Mouse (Mus musculus): ENCODE data around the gene Phactr1. TPM values are rescaled to one million over a fixed set of nuclear protein-coding genes. Genes with fewer than 3 reads are reported as not detected.

Phactr1 gene
- polyA plus RNA-seq, 1 experiment = not detected

DNA sequence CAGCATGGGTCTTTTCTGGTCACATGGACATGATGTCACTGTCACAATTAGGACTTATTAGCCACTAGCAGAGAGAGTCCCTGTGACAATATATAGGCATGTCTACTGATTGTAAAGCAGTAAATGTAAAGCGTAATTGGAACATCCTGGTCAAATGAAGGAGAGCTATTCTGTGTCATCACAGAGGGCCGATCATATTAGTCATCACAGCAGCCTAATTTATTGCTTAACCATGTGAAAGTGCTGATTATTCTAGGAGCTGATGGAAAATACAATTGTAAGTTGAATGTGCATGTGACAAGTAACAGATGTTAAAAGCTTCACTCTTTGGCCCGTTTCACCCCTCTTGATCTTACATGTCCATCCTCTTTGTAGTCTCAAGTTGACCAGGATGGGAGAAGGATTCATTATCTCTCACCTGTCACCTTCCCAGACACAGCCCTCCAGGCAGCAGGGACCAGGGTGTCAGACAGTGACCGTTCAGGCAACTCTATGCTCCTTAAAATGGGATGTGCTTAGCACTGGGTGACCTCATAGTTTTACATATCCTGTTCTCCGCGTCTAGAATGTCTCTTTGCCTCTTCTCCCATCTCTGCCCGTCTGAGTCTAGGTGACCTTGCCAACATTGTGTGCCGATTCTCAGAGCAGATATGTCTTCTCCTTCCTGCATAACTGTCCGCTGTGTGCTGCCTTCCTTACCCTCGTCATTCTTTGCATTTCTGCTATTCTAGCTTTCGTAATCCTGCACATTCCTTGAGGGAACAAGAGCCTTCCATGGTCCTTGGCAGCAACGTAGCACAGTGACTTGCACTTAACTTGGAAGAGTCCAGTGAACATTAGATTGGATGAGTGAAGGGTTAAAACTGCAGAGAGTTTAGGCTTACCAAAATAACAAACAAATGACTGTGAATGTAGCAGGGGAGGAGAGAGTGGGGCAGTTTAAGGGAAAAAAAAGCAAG lies 209.4 kb downstream of the Phactr1 start:
- Histone ChIP-seq H3K4me3 (no peak overlapping the region), H3K27me3 (ENCODE audit: control insufficient read depth, insufficient read depth, insufficient read length) (peaks cover 4% of the 10 kb centered on the region), H3ac (ENCODE audit: control insufficient read depth, insufficient read length) (no peak overlapping the region), H3K36me3 (ENCODE audit: control insufficient read depth, insufficient read depth) (no peaks in the 10 kb centered on the region), H3K79me2 (ENCODE audit: control insufficient read depth, insufficient read depth) (no peaks in the 10 kb centered on the region), H3K4me2 (ENCODE audit: low read depth) (no peak overlapping the region)
- TF ChIP-seq TCF12 (IDR thresholded peaks at IDR 0.05; ENCODE audit: insufficient read depth, poor library complexity, severe bottlenecking) (no peak), CEBPB (IDR thresholded peaks at IDR 0.05; ENCODE audit: insufficient read depth, poor library complexity, severe bottlenecking) (no peak), MAX (IDR thresholded peaks at IDR 0.05; ENCODE audit: low read depth) (no peak), SRF (IDR thresholded peaks at IDR 0.05; ENCODE audit: control insufficient read depth, insufficient read length, low read depth) (no peak), USF1 (IDR thresholded peaks at IDR 0.05; ENCODE audit: low read depth) (no peak), POLR2A (IDR thresholded peaks at IDR 0.05; ENCODE audit: insufficient read length, low read depth) (no peak), MYOG (IDR thresholded peaks at IDR 0.05; ENCODE audit: control insufficient read depth in 1 of 3, insufficient read depth in 1 of 3, insufficient read length in 2 of 3, low read depth in 2 of 3) (no peak)

DNA sequence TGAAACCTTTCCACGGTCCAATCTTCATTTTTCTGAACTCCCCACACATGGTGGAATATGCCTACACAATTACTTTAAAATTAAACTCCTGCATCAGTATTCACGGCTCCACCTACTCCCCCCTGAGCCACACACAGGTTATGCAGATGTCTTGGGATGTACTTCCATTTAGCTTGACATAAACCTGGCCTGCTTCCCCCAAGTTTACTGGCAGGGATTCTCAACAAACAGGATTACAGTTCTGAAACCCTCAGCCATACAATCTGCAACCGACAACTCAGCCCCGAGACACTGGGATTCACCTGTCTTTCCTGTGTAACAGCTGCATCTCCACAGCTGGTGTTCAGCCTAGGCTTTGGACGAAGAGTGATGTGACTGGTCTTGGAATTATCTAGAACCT lies 210.2 kb downstream of the Phactr1 start:
- TF ChIP-seq MYOG (IDR thresholded peaks at IDR 0.05; ENCODE audit: control insufficient read depth in 1 of 3, insufficient read depth in 1 of 3, insufficient read length in 2 of 3, low read depth in 2 of 3) (no peak), USF1 (IDR thresholded peaks at IDR 0.05; ENCODE audit: low read depth) (no peak), SRF (IDR thresholded peaks at IDR 0.05; ENCODE audit: control insufficient read depth, insufficient read length, low read depth) (no peak), MYOD1 (IDR thresholded peaks at IDR 0.05; ENCODE audit: control insufficient read depth in 1 of 3, insufficient read length in 2 of 3, low read depth in 2 of 3) (no peak), MAX (IDR thresholded peaks at IDR 0.05; ENCODE audit: low read depth) (no peak), E2F4 (IDR thresholded peaks at IDR 0.05; ENCODE audit: insufficient read depth) (no peak), POLR2AphosphoS2 (IDR thresholded peaks at IDR 0.05; ENCODE audit: insufficient read length, low read depth) (no peak), CEBPB (IDR thresholded peaks at IDR 0.05; ENCODE audit: insufficient read depth, poor library complexity, severe bottlenecking) (no peak), REST (IDR thresholded peaks at IDR 0.05; ENCODE audit: insufficient read depth, insufficient read length) (no peak), POLR2A (IDR thresholded peaks at IDR 0.05; ENCODE audit: insufficient read length, low read depth) (no peak)
- no peak overlapping the region for H3K4me3 ChIP-seq

DNA sequence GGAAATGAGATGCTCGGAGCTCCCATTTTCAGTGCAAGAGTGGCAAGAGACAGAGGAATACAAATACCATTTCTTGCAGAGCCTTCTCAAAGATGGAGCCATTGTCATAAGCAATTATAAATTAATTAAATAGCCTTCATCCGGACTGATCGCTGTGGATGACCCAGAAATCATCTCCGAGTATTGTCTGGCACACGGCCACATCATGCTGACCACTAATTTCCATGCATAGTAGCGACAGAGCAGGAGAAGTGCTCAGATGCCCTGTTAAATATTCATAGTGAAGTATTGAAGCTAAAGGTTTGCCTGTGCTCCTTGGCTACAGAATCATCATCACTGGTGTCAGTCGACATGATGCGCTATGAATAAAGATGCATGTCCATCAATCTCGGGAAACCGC lies 213.6 kb downstream of the Phactr1 start:
- H3K4me2 ChIP-seq (ENCODE audit: low read depth) = no peak overlapping the region
- no peak overlapping the region for H3ac ChIP-seq (ENCODE audit: control insufficient read depth, insufficient read length)
- H3K36me3 ChIP-seq (ENCODE audit: control insufficient read depth, insufficient read depth) = no peaks in the 10 kb centered on the region
- TF ChIP-seq E2F4 (IDR thresholded peaks at IDR 0.05; ENCODE audit: insufficient read depth) (no peak), MYOD1 (IDR thresholded peaks at IDR 0.05; ENCODE audit: control insufficient read depth in 1 of 3, insufficient read length in 2 of 3, low read depth in 2 of 3) (no peak), TCF12 (IDR thresholded peaks at IDR 0.05; ENCODE audit: insufficient read depth, poor library complexity, severe bottlenecking) (no peak), CEBPB (IDR thresholded peaks at IDR 0.05; ENCODE audit: insufficient read depth, poor library complexity, severe bottlenecking) (no peak), MAX (IDR thresholded peaks at IDR 0.05; ENCODE audit: low read depth) (no peak), USF1 (IDR thresholded peaks at IDR 0.05; ENCODE audit: low read depth) (no peak), MYOG (IDR thresholded peaks at IDR 0.05; ENCODE audit: control insufficient read depth in 1 of 3, insufficient read depth in 1 of 3, insufficient read length in 2 of 3, low read depth in 2 of 3) (no peak), SRF (IDR thresholded peaks at IDR 0.05; ENCODE audit: control insufficient read depth, insufficient read length, low read depth) (no peak), POLR2A (IDR thresholded peaks at IDR 0.05; ENCODE audit: insufficient read length, low read depth) (no peak), POLR2AphosphoS2 (IDR thresholded peaks at IDR 0.05; ENCODE audit: insufficient read length, low read depth) (no peak), TCF3 (IDR thresholded peaks at IDR 0.05; ENCODE audit: insufficient read length, low read depth) (no peak), REST (IDR thresholded peaks at IDR 0.05; ENCODE audit: insufficient read depth, insufficient read length) (no peak)
- H3K79me2 ChIP-seq (ENCODE audit: control insufficient read depth, insufficient read depth) = no peaks in the 10 kb centered on the region
- no peak overlapping the region for H3K4me3 ChIP-seq
- peaks cover 4% of the 10 kb centered on the region for H3K27me3 ChIP-seq (ENCODE audit: control insufficient read depth, insufficient read depth, insufficient read length)

More for the DNA sequence above, 210.2 kb downstream of the Phactr1 start:
- no peaks in the 10 kb centered on the region for H3K36me3 ChIP-seq (ENCODE audit: control insufficient read depth, insufficient read depth)
- H3K4me2 ChIP-seq (ENCODE audit: low read depth) = no peak overlapping the region
- H3ac ChIP-seq (ENCODE audit: control insufficient read depth, insufficient read length) = no peak overlapping the region
- peaks cover 4% of the 10 kb centered on the region for H3K27me3 ChIP-seq (ENCODE audit: control insufficient read depth, insufficient read depth, insufficient read length)
- H3K79me2 ChIP-seq (ENCODE audit: control insufficient read depth, insufficient read depth) = no peaks in the 10 kb centered on the region

DNA sequence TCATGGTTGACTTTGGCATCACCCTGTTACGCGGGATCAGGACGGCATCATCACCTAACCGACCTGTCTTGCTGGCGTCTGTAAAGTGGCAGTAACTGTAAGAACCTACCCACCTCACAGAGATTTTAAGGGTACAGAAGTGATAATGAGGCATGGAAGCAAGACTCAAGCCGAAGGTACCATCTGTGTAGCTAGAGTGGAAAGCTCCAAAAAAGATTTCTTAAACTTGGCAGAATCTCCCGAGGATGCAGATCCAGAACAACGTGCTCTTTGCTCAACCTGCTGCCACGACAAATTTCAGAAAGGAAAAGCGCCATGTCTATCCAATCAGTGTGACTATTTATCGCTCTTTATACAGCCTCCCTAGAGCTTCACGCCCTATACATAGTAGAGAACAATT lies 214.2 kb downstream of the Phactr1 start:
- Histone ChIP-seq H3K4me2 (ENCODE audit: low read depth) (no peak overlapping the region), H3ac (ENCODE audit: control insufficient read depth, insufficient read length) (no peak overlapping the region), H3K36me3 (ENCODE audit: control insufficient read depth, insufficient read depth) (no peaks in the 10 kb centered on the region), H3K79me2 (ENCODE audit: control insufficient read depth, insufficient read depth) (no peaks in the 10 kb centered on the region), H3K27me3 (ENCODE audit: control insufficient read depth, insufficient read depth, insufficient read length) (peaks cover 4% of the 10 kb centered on the region), H3K4me3 (no peak overlapping the region)
- no peak for TF ChIP-seq MAX (IDR thresholded peaks at IDR 0.05; ENCODE audit: low read depth)
- TF ChIP-seq SRF (IDR thresholded peaks at IDR 0.05; ENCODE audit: control insufficient read depth, insufficient read length, low read depth) = no peak
- TF ChIP-seq MYOG (IDR thresholded peaks at IDR 0.05; ENCODE audit: control insufficient read depth in 1 of 3, insufficient read depth in 1 of 3, insufficient read length in 2 of 3, low read depth in 2 of 3) = no peak
- TF ChIP-seq MYOD1 (IDR thresholded peaks at IDR 0.05; ENCODE audit: control insufficient read depth in 1 of 3, insufficient read length in 2 of 3, low read depth in 2 of 3) = no peak
- TF ChIP-seq POLR2A (IDR thresholded peaks at IDR 0.05; ENCODE audit: insufficient read length, low read depth) = no peak
- no peak for TF ChIP-seq E2F4 (IDR thresholded peaks at IDR 0.05; ENCODE audit: insufficient read depth)
- no peak for TF ChIP-seq USF1 (IDR thresholded peaks at IDR 0.05; ENCODE audit: low read depth)
- no peak for TF ChIP-seq TCF3 (IDR thresholded peaks at IDR 0.05; ENCODE audit: insufficient read length, low read depth)
- no peak for TF ChIP-seq TCF12 (IDR thresholded peaks at IDR 0.05; ENCODE audit: insufficient read depth, poor library complexity, severe bottlenecking)
- no peak for TF ChIP-seq POLR2AphosphoS2 (IDR thresholded peaks at IDR 0.05; ENCODE audit: insufficient read length, low read depth)
- no peak for TF ChIP-seq CEBPB (IDR thresholded peaks at IDR 0.05; ENCODE audit: insufficient read depth, poor library complexity, severe bottlenecking)
- no peak for TF ChIP-seq REST (IDR thresholded peaks at IDR 0.05; ENCODE audit: insufficient read depth, insufficient read length)
